Mouse (Mus musculus): ENCODE results near the gene Stk32c.

DNA sequence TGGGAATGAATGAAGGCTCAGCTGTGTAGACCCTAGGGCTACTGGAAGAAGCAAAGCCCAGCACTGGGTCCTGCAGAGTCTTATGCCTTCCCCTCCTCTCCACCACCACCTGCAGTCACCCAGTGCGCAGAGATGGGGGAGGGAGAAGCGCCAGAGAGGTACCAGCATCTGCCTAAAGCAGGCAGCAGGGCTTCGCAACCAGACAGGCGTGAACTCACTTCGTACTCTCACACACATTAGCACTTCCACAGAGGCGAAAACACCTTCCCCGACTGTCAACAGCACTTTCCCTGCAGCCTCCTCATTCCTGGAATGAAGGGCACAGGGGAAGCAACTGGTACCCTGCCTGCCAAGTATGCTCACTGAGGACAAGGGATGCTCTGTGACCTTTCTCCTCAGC, 63.7 kb downstream of the Stk32c start:
- TF ChIP-seq POLR2A (IDR thresholded peaks at IDR 0.05; ENCODE audit: low read depth, low read length): no peak
- no peak for TF ChIP-seq CTCF (IDR thresholded peaks at IDR 0.05; ENCODE audit: extremely low read depth, insufficient read depth, insufficient read length, insufficient replicate concordance)

All from spleen, adult 2 months (tissue).